Mouse (Mus musculus): ENCODE data around the gene Tcf3.

- TF ChIP-seq GATA1 (IDR thresholded peaks at IDR 0.05; ENCODE audit: low read length) (no peak), TAL1 (IDR thresholded peaks at IDR 0.05; ENCODE audit: low read length) (no peak)
These were observed 47.4 kb downstream of the Tcf3 start for GRCm38 (mm10) chr10:80385811-80386734.

Measured in erythroblast, embryonic 14.5 days (primary cell).